In genomic region chr14:32960481-32960880, GRCm38 (mm10) we compare ENCODE assay signal across 8 mouse cellular contexts. TPM values are rescaled to one million over a fixed set of nuclear protein-coding genes. Genes with fewer than 3 reads are reported as not detected.
DNase-seq lines count a peak whose midpoint lies in the region; TF ChIP-seq lines count a peak whose summit lies in the region.
"Had no signal": no experiment of that assay in that cellular context is flagged by ENCODE, and none has a peak within 500 bp of the region (broad histone marks: within the 10 kb centered on the region; RNA-seq: fewer than 3 reads in every experiment).

No protein-coding gene starts in this region.

- H3K27me3 ChIP-seq in heart, embryonic 10.5 days (ENCODE audit: insufficient read depth, poor library complexity, severe bottlenecking) = no peaks in the 10 kb centered on the region
- H3K27me3 ChIP-seq: limb, embryonic 15.5 days had no signal

- H3K27ac ChIP-seq in ES-E14 (ENCODE audit: insufficient read depth, low read depth, low read length, poor library complexity, severe bottlenecking) = no peak overlapping the region
- no peak overlapping the region for H3K27ac ChIP-seq in heart, embryonic 10.5 days
- H3K27ac ChIP-seq: limb, embryonic 15.5 days had no signal

- in situ Hi-C loops in ES-E14 (cut with MboI; ENCODE audit: low sequenced_read_pairs in 2 of 2, unreplicated experiment in 2 of 2) = no loop called here

- no peak overlapping the region for H3K9ac ChIP-seq in ES-E14 (ENCODE audit: insufficient read depth, low read depth, low read length, poor library complexity, severe bottlenecking)
- H3K9ac ChIP-seq: limb, embryonic 15.5 days had no signal

- 40% methylated on average over 5 of the region's 5 CpGs for WGBS in heart, embryonic 10.5 days

- no peaks in the 10 kb centered on the region for H3K36me3 ChIP-seq in ES-E14 (ENCODE audit: control insufficient read depth, insufficient read depth, low read length, poor library complexity, severe bottlenecking)
- no peaks in the 10 kb centered on the region for H3K36me3 ChIP-seq in heart, embryonic 10.5 days
- H3K36me3 ChIP-seq: limb, embryonic 15.5 days had no signal

- H3K9me3 ChIP-seq in ES-E14 (ENCODE audit: control insufficient read depth, insufficient read depth, low read depth, low read length) = no peaks in the 10 kb centered on the region
- no peaks in the 10 kb centered on the region for H3K9me3 ChIP-seq in heart, embryonic 10.5 days
- H3K9me3 ChIP-seq: limb, embryonic 15.5 days had no signal

- DNase-seq in ES-E14 (ENCODE audit: low read depth, low spot score) = peak; percentile 43
- peak; percentile 79 for DNase-seq in adrenal gland, postnatal 10 days
- DNase-seq in embryo, embryonic 11 days = peak; percentile 78
- DNase-seq in heart, embryonic 10.5 days (ENCODE audit: low spot score) = peak; percentile 81
- peak; percentile 44 for DNase-seq in layer of hippocampus, adult 9-11 months
- DNase-seq in lung, postnatal 4 days = peak; percentile 75 to 79
- peak; percentile 66 for DNase-seq in skeletal muscle tissue, adult 2 months (ENCODE audit: low read depth, low spot score)

- no peaks in the 10 kb centered on the region for H3K4me1 ChIP-seq in ES-E14 (ENCODE audit: control insufficient read depth in 2 of 2, insufficient read depth in 2 of 2, low read length in 2 of 2, poor library complexity in 1 of 2)
- peaks cover 48% of the 10 kb centered on the region for H3K4me1 ChIP-seq in heart, embryonic 10.5 days

- no peak overlapping the region for H3K4me3 ChIP-seq in ES-E14 (ENCODE audit: insufficient read depth in 1 of 2, low read depth in 1 of 2, low read length in 2 of 2, poor library complexity in 1 of 2, severe bottlenecking in 1 of 2)
- H3K4me3 ChIP-seq in heart, embryonic 10.5 days = no peak overlapping the region
- H3K4me3 ChIP-seq: limb, embryonic 15.5 days had no signal

TF ChIP-seq in ES-E14, 5 proteins besides CTCF, POLR2A, EP300 and RAD21:
- TF ChIP-seq HCFC1 (IDR thresholded peaks at IDR 0.05; ENCODE audit: borderline replicate concordance, insufficient read depth, low read length) (no peak), ZNF384 (IDR thresholded peaks at IDR 0.05; ENCODE audit: low read depth, low read length) (no peak), ZC3H11A (IDR thresholded peaks at IDR 0.05; ENCODE audit: borderline replicate concordance, low read depth, low read length) (peak; percentile 78; the same call in 1 of the 2 replicates)

RNA-seq across cellular contexts. Expression of gene Lrrc18, which starts 30.7 kb away (rescaled TPM):
- total RNA-seq in ES-E14 (2012; rRNA removed) = not detected in 2 replicates
- under 1 TPM; 0.51 to 0.67 TPM for total RNA-seq in adrenal gland, postnatal 10 days (2021)
- polyA plus RNA-seq in heart, embryonic 10.5 days (2016; fragmentation: Nextera tagmentation; extraction: Ambion mirVana) = 0.23 and 0.39 TPM in 2 replicates
